Mouse (Mus musculus): ENCODE data around the gene Upk3b. TPM values are rescaled to one million over a fixed set of nuclear protein-coding genes. Genes with fewer than 3 reads are reported as not detected.
A peak's percentile ranks its signal among the peaks of the same experiment; 100 is the strongest.

The Upk3b gene
- polyA plus RNA-seq, 1 experiment: 0.88 TPM

DNA sequence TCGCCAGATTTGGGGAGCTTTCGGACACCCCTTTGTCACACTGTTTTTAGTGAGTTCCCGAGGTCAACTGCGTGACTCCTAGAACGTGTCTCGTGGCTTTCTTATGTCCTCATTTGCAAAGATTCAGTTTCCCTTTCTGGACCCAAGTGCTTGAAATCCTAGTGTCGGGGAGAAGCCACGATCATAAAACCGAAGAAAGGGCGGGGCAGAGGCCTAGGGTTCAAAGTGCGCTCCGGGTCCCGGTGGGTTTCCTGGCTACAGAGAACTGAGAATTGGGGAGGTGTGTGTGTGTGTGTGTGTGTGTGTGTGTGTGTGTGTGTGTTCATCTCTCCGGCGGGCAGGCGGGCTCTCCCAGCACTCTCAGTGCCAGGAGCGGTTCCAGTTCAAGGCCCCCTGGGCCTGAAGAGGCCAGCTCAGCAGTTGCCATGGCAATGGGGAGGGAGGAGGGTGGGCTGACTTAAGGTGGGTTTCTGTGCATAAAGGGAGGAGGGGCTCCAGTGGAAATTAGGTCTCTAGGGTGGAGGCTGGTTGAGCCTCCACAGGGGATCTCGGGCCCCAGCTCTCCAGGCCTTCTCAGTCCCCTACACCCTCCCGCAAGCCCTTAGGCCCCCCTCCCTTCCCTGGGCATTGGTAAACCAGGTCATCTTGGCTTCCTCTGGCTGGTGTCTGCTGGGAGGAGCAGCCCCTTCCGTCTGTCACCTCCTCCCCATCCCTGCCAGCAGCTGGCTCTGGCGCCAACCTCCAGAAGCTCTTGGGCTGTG is 46.8 kb downstream of the Upk3b start:
- no peak overlapping the region for H3K27ac ChIP-seq (ENCODE audit: control insufficient read depth, insufficient read depth, low read depth, low read length)
- H3K4me3 ChIP-seq (ENCODE audit: control insufficient read depth, low read depth, low read length): peak overlapping the region; percentile 17
- no peaks in the 10 kb centered on the region for H3K27me3 ChIP-seq (ENCODE audit: control insufficient read depth, insufficient read depth, low read length)
- no peaks in the 10 kb centered on the region for H3K36me3 ChIP-seq (ENCODE audit: control insufficient read depth, insufficient read depth, low read length)
- TF ChIP-seq CTCF (IDR thresholded peaks at IDR 0.05; ENCODE audit: control insufficient read depth, insufficient read depth, insufficient replicate concordance, low read depth, low read length): no peak
- H3K4me1 ChIP-seq (ENCODE audit: control insufficient read depth, insufficient read depth, low read length): peaks cover 18% of the 10 kb centered on the region

- H3K27me3 ChIP-seq (ENCODE audit: control insufficient read depth, insufficient read depth, low read length): no peaks in the 10 kb centered on the region
- H3K36me3 ChIP-seq (ENCODE audit: control insufficient read depth, insufficient read depth, low read length): no peaks in the 10 kb centered on the region
- H3K27ac ChIP-seq (ENCODE audit: control insufficient read depth, insufficient read depth, low read depth, low read length): no peak overlapping the region
- TF ChIP-seq POLR2A (IDR thresholded peaks at IDR 0.05; ENCODE audit: control insufficient read depth, low read depth, low read length): no peak
- TF ChIP-seq CTCF (IDR thresholded peaks at IDR 0.05; ENCODE audit: control insufficient read depth, insufficient read depth, insufficient replicate concordance, low read depth, low read length): no peak
- H3K4me1 ChIP-seq (ENCODE audit: control insufficient read depth, insufficient read depth, low read length): peaks cover 18% of the 10 kb centered on the region
- no peak overlapping the region for H3K4me3 ChIP-seq (ENCODE audit: control insufficient read depth, low read depth, low read length)
These were observed 48.0 kb downstream of the Upk3b start for GRCm38 (mm10) chr5:136086290-136086689.

DNA sequence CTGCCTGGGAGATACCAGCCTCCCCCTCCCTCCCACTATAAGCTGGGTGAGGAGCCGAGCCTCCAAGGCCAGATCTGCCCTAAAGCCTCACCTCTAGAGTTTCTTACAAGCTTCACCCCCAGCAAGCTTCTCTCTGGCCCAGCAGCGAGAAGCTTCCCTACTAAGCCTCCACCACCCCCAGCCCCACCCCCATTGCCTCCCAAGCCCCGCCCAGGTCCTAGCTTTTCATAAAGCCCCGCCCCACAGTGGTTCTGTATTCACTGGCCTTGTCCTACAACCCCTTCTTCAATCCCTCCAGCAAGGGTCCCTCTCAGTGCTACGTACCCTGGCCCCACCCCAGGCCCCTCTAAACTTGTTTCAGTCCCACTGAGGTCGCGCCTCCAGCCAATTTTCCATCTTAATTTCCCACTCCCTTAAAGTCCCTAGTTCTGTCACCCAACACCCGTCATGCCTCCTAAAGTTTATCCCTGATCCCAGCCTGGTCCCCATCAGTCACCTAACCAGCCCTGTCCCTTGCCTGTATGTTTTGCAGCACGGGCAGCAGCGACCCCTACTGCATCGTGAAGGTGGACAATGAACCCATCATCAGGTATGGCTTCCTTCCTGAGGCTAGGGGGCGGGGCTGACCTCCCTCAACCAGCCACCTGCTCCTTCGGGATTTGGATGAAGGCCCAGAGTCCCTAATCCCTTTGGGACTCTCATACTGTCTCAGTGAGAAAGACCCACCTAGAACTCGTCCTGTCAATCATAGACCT is 50.7 kb downstream of the Upk3b start:
- Histone ChIP-seq H3K4me1 (ENCODE audit: control insufficient read depth, insufficient read depth, low read length) (peaks cover 14% of the 10 kb centered on the region), H3K27ac (ENCODE audit: control insufficient read depth, insufficient read depth, low read depth, low read length) (no peak overlapping the region), H3K4me3 (ENCODE audit: control insufficient read depth, low read depth, low read length) (no peak overlapping the region), H3K27me3 (ENCODE audit: control insufficient read depth, insufficient read depth, low read length) (no peaks in the 10 kb centered on the region), H3K36me3 (ENCODE audit: control insufficient read depth, insufficient read depth, low read length) (no peaks in the 10 kb centered on the region)
- TF ChIP-seq CTCF (IDR thresholded peaks at IDR 0.05; ENCODE audit: control insufficient read depth, insufficient read depth, insufficient replicate concordance, low read depth, low read length): no peak
- no peak for TF ChIP-seq POLR2A (IDR thresholded peaks at IDR 0.05; ENCODE audit: control insufficient read depth, low read depth, low read length)

DNA sequence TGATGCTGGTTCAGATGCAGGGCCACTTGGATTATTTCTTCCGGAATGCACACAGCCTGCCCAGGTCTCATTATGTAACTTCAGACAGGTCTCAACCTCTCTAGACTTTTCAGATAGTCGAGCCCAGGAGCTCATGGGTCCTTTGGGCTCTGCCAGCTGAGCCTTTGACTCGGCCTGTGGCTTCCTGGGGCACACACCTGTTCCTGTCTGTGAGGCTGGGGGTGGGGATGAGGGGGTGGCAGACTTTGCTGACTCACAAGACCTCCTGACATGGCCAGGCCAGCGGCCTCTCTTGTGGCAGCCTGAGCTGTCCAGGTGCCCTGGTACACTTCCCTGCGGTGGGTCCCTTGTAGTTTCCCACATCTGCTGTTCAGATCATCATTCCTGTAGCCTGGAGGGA is 53.6 kb downstream of the Upk3b start:
- no peak for TF ChIP-seq POLR2A (IDR thresholded peaks at IDR 0.05; ENCODE audit: control insufficient read depth, low read depth, low read length)
- no peak for TF ChIP-seq CTCF (IDR thresholded peaks at IDR 0.05; ENCODE audit: control insufficient read depth, insufficient read depth, insufficient replicate concordance, low read depth, low read length)
- H3K27me3 ChIP-seq (ENCODE audit: control insufficient read depth, insufficient read depth, low read length): no peaks in the 10 kb centered on the region
- peaks cover 15% of the 10 kb centered on the region for H3K4me1 ChIP-seq (ENCODE audit: control insufficient read depth, insufficient read depth, low read length)
- no peak overlapping the region for H3K27ac ChIP-seq (ENCODE audit: control insufficient read depth, insufficient read depth, low read depth, low read length)
- H3K36me3 ChIP-seq (ENCODE audit: control insufficient read depth, insufficient read depth, low read length): no peaks in the 10 kb centered on the region
- H3K4me3 ChIP-seq (ENCODE audit: control insufficient read depth, low read depth, low read length): no peak overlapping the region

DNA sequence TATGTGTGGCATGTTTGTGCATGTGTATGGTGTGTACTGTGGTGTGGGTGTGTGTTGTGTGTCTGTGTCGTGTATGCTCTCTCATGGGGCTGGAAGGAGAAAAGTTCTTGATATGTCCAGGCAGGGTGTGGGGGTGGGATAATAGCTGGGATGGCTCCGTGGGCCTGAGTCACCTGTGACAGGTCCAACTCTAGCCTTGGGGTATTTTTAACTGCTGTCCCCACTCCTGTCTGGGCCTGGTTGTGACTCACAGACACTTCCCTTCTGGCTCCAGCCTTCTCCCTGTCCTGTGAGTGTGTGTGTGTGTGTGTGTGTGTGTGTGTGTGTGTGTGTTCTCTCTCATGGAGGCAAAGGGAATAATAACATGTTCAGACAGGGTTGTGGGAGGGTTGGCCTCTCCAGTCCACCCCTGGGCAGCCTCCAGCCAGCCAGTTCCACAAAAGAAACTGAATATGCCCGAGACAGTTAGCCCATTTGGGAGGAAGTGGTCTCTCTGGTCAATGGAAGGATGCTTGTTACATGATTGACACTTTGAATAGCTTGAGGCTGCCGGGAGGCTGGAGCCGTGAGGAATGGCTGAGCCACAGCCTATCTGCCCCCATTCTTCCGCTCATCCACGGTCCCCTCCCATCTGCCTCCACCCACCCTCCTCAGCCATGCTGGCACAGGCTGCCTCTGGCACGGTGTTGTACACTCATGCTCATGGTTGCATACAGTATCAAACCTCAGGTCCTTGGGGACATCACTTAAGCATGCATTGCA is 56.1 kb downstream of the Upk3b start:
- peaks cover 12% of the 10 kb centered on the region for H3K4me1 ChIP-seq (ENCODE audit: control insufficient read depth, insufficient read depth, low read length)
- no peak overlapping the region for H3K4me3 ChIP-seq (ENCODE audit: control insufficient read depth, low read depth, low read length)
- no peak overlapping the region for H3K27ac ChIP-seq (ENCODE audit: control insufficient read depth, insufficient read depth, low read depth, low read length)
- no peaks in the 10 kb centered on the region for H3K36me3 ChIP-seq (ENCODE audit: control insufficient read depth, insufficient read depth, low read length)
- TF ChIP-seq POLR2A (IDR thresholded peaks at IDR 0.05; ENCODE audit: control insufficient read depth, low read depth, low read length) (no peak), CTCF (IDR thresholded peaks at IDR 0.05; ENCODE audit: control insufficient read depth, insufficient read depth, insufficient replicate concordance, low read depth, low read length) (no peak)
- no peaks in the 10 kb centered on the region for H3K27me3 ChIP-seq (ENCODE audit: control insufficient read depth, insufficient read depth, low read length)

DNA sequence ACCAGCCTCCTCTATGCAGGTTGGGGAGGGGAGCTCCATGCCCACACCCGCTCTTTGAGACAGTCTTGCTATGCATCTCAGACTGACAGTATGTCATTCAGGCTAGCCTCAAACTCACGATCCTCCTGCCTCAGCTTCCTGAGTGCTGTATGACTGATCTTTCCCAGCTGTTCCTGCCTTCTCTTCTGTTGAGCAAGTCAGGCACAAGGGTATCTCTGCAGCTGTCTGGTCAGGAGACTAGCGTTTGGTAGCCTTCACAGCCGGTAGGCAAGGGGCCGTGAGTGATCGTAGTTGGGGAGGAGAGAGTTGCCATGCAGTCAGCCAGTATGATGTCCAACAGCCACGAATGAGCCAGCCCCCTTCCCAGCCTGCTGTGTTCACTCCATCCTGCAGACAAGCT is 56.8 kb downstream of the Upk3b start:
- Histone ChIP-seq H3K4me3 (ENCODE audit: control insufficient read depth, low read depth, low read length) (no peak overlapping the region), H3K4me1 (ENCODE audit: control insufficient read depth, insufficient read depth, low read length) (peaks cover 12% of the 10 kb centered on the region), H3K27ac (ENCODE audit: control insufficient read depth, insufficient read depth, low read depth, low read length) (no peak overlapping the region), H3K27me3 (ENCODE audit: control insufficient read depth, insufficient read depth, low read length) (no peaks in the 10 kb centered on the region), H3K36me3 (ENCODE audit: control insufficient read depth, insufficient read depth, low read length) (no peaks in the 10 kb centered on the region)
- TF ChIP-seq POLR2A (IDR thresholded peaks at IDR 0.05; ENCODE audit: control insufficient read depth, low read depth, low read length) (no peak), CTCF (IDR thresholded peaks at IDR 0.05; ENCODE audit: control insufficient read depth, insufficient read depth, insufficient replicate concordance, low read depth, low read length) (no peak)

Other genes starting within 250 kb of the Upk3b start
- gene Srrm3, start 231.6 kb upstream of the Upk3b start, polyA plus RNA-seq (2012; rRNA removed): 0.10 and 0.12 TPM in 2 replicates
- gene Hspb1, start 150.6 kb upstream of the Upk3b start, polyA plus RNA-seq (2012; rRNA removed): 49.6 and 51.0 TPM in 2 replicates
- gene Ywhag, start 103.9 kb upstream of the Upk3b start, polyA plus RNA-seq (2012; rRNA removed): 13.3 and 17.8 TPM in 2 replicates
- 0.62 and 0.63 TPM in 2 replicates for gene Ssc4d, start 64.0 kb upstream of the Upk3b start, polyA plus RNA-seq (2012; rRNA removed)
- gene Zp3, start 58.4 kb upstream of the Upk3b start, polyA plus RNA-seq (2012; rRNA removed): 0.79 and 1.0 TPM in 2 replicates
- gene Dtx2, start 43.7 kb upstream of the Upk3b start, polyA plus RNA-seq (2012; rRNA removed): 29.1 and 34.8 TPM in 2 replicates
- gene Upk3bl, start 16.0 kb downstream of the Upk3b start, polyA plus RNA-seq (2012; rRNA removed): 88.3 and 108 TPM in 2 replicates
- 1.5 and 1.7 TPM in 2 replicates for gene Rasa4, start 45.4 kb downstream of the Upk3b start, polyA plus RNA-seq (2012; rRNA removed)
- gene Polr2j, start 78.1 kb downstream of the Upk3b start, polyA plus RNA-seq (2012; rRNA removed): 31.4 and 35.3 TPM in 2 replicates
- gene Lrwd1, start 97.6 kb downstream of the Upk3b start, polyA plus RNA-seq (2012; rRNA removed): 271 and 311 TPM in 2 replicates
- 22.0 and 23.0 TPM in 2 replicates for gene Alkbh4, start 97.7 kb downstream of the Upk3b start, polyA plus RNA-seq (2012; rRNA removed)
- 6.5 and 9.2 TPM in 2 replicates for gene Orai2, start 132.2 kb downstream of the Upk3b start, polyA plus RNA-seq (2012; rRNA removed)
- gene Prkrip1, start 160.5 kb downstream of the Upk3b start, polyA plus RNA-seq (2012; rRNA removed): 26.0 and 27.9 TPM in 2 replicates
- gene Sh2b2, start 208.1 kb downstream of the Upk3b start, polyA plus RNA-seq (2012; rRNA removed): 2.0 and 2.3 TPM in 2 replicates